Mouse (Mus musculus): ENCODE data around the gene Drg2. TPM values are rescaled to one million over a fixed set of nuclear protein-coding genes. Genes with fewer than 3 reads are reported as not detected.

Gene Drg2
- 49.9 and 51.4 TPM in 2 replicates for polyA plus RNA-seq (2015; fragmentation: Nextera tagmentation; extraction: Ambion mirVana)

GRCm38 (mm10) chr11:60454080-60454744 lies at the start of gene Drg2:
Gene Drg2 (plus strand): TSS chr11:60454591.

GRCm38 (mm10) chr11:60416963-60417716 lies 37.3 kb upstream of the Drg2 start, which contains the start of gene Gid4:
Gene Gid4 (plus strand): TSS chr11:60417145.

GRCm38 (mm10) chr11:60417717-60418472 lies 36.5 kb upstream of the Drg2 start, which contains the start of gene Atpaf2:
Gene Atpaf2 (minus strand): TSS chr11:60418457.

GRCm38 (mm10) chr11:60469039-60469438 lies 14.6 kb downstream of the Drg2 start, which contains the start of gene Myo15:
Gene Myo15 (plus strand): TSS chr11:60469339.

Other genes with a start within 250 kb of the Drg2 start
- 51.1 and 51.3 TPM in 2 replicates for gene Srebf1, start 232.0 kb upstream of the Drg2 start, polyA plus RNA-seq (2015; fragmentation: Nextera tagmentation; extraction: Ambion mirVana)
- gene Tom1l2, start 101.7 kb upstream of the Drg2 start, polyA plus RNA-seq (2015; fragmentation: Nextera tagmentation; extraction: Ambion mirVana), result 23.3 and 24.1 TPM in 2 replicates
- 0.34 and 0.43 TPM in 2 replicates for gene Drc3, start 101.3 kb upstream of the Drg2 start, polyA plus RNA-seq (2015; fragmentation: Nextera tagmentation; extraction: Ambion mirVana)
- 11.4 and 13.0 TPM in 2 replicates for gene Gid4, start 37.4 kb upstream of the Drg2 start, polyA plus RNA-seq (2015; fragmentation: Nextera tagmentation; extraction: Ambion mirVana)
- 25.5 and 27.5 TPM in 2 replicates for gene Atpaf2, start 36.1 kb upstream of the Drg2 start, polyA plus RNA-seq (2015; fragmentation: Nextera tagmentation; extraction: Ambion mirVana)
- gene Myo15, start 14.7 kb downstream of the Drg2 start, polyA plus RNA-seq (2015; fragmentation: Nextera tagmentation; extraction: Ambion mirVana), result not detected in 2 replicates
- gene Alkbh5, start 81.8 kb downstream of the Drg2 start, polyA plus RNA-seq (2015; fragmentation: Nextera tagmentation; extraction: Ambion mirVana), result 27.8 and 30.6 TPM in 2 replicates
- gene Llgl1, start 245.1 kb downstream of the Drg2 start, polyA plus RNA-seq (2015; fragmentation: Nextera tagmentation; extraction: Ambion mirVana), result 15.4 and 17.7 TPM in 2 replicates